Mouse (Mus musculus) heart, embryonic 15.5 days (tissue): ENCODE data around the gene Bmf. TPM values are rescaled to one million over a fixed set of nuclear protein-coding genes. Genes with fewer than 3 reads are reported as not detected.
A peak's percentile ranks its signal among the peaks of the same experiment; 100 is the strongest.

Experiments used
- ATAC-seq: fragments of 200-750 bp; cut with Nextera tagmentation; replicated peaks from 2 replicates; pipeline ENCODE4 v1.8.0; 2017; ENCODE audit warnings: low read depth, moderate TSS enrichment; ENCODE audit not compliant: insufficient number of reproducible peaks, insufficient read depth, low FRiP score
- H3K27ac ChIP-seq: fragments of 300-500 bp; sonication (generic); 2 replicates; pipeline ENCODE4 v1.5.1; 2015; ENCODE audit warnings: mild to moderate bottlenecking, inconsistent platforms
- H3K27me3 ChIP-seq: fragments of 300-500 bp; sonication (generic); 2 replicates; pipeline ENCODE4 v1.6.1; 2015; ENCODE audit warnings: inconsistent platforms
- H3K36me3 ChIP-seq: fragments of 300-500 bp; sonication (generic); 2 replicates; pipeline ENCODE4 v1.6.1; 2015; ENCODE audit warnings: mild to moderate bottlenecking, inconsistent platforms
- H3K4me1 ChIP-seq: fragments of 300-500 bp; sonication (generic); replicated peaks from 2 replicates; pipeline ENCODE4 v1.6.1; 2015; ENCODE audit warnings: inconsistent platforms
- H3K4me2 ChIP-seq: fragments of 300-500 bp; sonication (generic); 2 replicates; pipeline ENCODE4 v1.6.1; 2015; ENCODE audit warnings: inconsistent platforms, mild to moderate bottlenecking, moderate library complexity
- H3K4me3 ChIP-seq: fragments of 300-500 bp; sonication (generic); 2 replicates; pipeline ENCODE4 v1.5.1; 2015; ENCODE audit warnings: mild to moderate bottlenecking, inconsistent platforms
- H3K9ac ChIP-seq: fragments of 300-500 bp; sonication (generic); 2 replicates; pipeline ENCODE4 v1.6.1; 2015; ENCODE audit warnings: mild to moderate bottlenecking, inconsistent platforms
- H3K9me3 ChIP-seq: fragments of 300-500 bp; sonication (generic); replicated peaks from 2 replicates; pipeline ENCODE4 v1.6.1; 2016; ENCODE audit warnings: inconsistent platforms
- WGBS: fragments of 180-500 bp; shearing (Covaris S2); methylation state at CpG from one replicate; pipeline ENCODE4 v1.1.7; 2015; ENCODE audit warnings: mixed read lengths; 5-methylcytosine and 5-hydroxymethylcytosine counted together
- polyA plus RNA-seq: library from polyadenylated mRNA; unstranded; fragments of >200 nt; fragmentation: Nextera tagmentation; extraction: Ambion mirVana; gene quantifications from 2 replicates; pipeline ENCODE4 v1.2.1, GENCODE M21; 2015

Gene Bmf
- polyA plus RNA-seq, 1 experiment from 2014 or later = 1.9 TPM

GRCm38 (mm10) chr2:118543893-118544799 is 5.3 kb downstream of the Bmf start:
- H3K9ac ChIP-seq = peak overlapping the region; percentile 43
- H3K4me3 ChIP-seq = peak overlapping the region; percentile 41
- peak overlapping the region; percentile 98 for H3K27ac ChIP-seq
- H3K36me3 ChIP-seq = no peaks in the 10 kb centered on the region
- no peaks in the 10 kb centered on the region for H3K27me3 ChIP-seq
- ATAC-seq = peak; percentile 61
- H3K9me3 ChIP-seq = no peaks in the 10 kb centered on the region
- WGBS = 11% methylated on average over 23 of the region's 23 CpGs
- peaks cover 97% of the 10 kb centered on the region for H3K4me1 ChIP-seq
- peak overlapping the region; percentile 63 for H3K4me2 ChIP-seq

- Histone ChIP-seq H3K36me3 (no peaks in the 10 kb centered on the region), H3K9ac (no peak overlapping the region), H3K4me1 (peaks cover 95% of the 10 kb centered on the region), H3K4me2 (no peak overlapping the region), H3K4me3 (no peak overlapping the region), H3K9me3 (no peaks in the 10 kb centered on the region), H3K27me3 (no peaks in the 10 kb centered on the region), H3K27ac (peak overlapping the region; percentile 98)
- WGBS = 67% methylated on average over 1 of the region's 1 CpGs
- no peak for ATAC-seq
These were observed 6.4 kb downstream of the Bmf start for GRCm38 (mm10) chr2:118542971-118543573.

- H3K9me3 ChIP-seq = no peaks in the 10 kb centered on the region
- H3K27ac ChIP-seq = peak overlapping the region; percentile 98
- no peak overlapping the region for H3K4me3 ChIP-seq
- no peak overlapping the region for H3K4me2 ChIP-seq
- no peaks in the 10 kb centered on the region for H3K36me3 ChIP-seq
- 73% methylated on average over 3 of the region's 3 CpGs for WGBS
- no peak overlapping the region for H3K9ac ChIP-seq
- H3K4me1 ChIP-seq = peaks cover 91% of the 10 kb centered on the region
- no peaks in the 10 kb centered on the region for H3K27me3 ChIP-seq
- no peak for ATAC-seq
These were observed 7.8 kb downstream of the Bmf start for GRCm38 (mm10) chr2:118541716-118542115.

- Histone ChIP-seq H3K4me2 (peak overlapping the region; percentile 29; the same call in 1 of the 2 replicates), H3K4me3 (no peak overlapping the region), H3K9ac (peak overlapping the region; percentile 53), H3K27ac (peak overlapping the region; percentile 98), H3K27me3 (no peaks in the 10 kb centered on the region), H3K9me3 (no peaks in the 10 kb centered on the region), H3K36me3 (no peaks in the 10 kb centered on the region), H3K4me1 (peaks cover 88% of the 10 kb centered on the region)
- WGBS = under 1% methylated on average over 6 of the region's 6 CpGs
- peak; percentile 71 for ATAC-seq
These were observed 8.8 kb downstream of the Bmf start for GRCm38 (mm10) chr2:118540691-118541117.

- Histone ChIP-seq H3K27ac (peak overlapping the region; percentile 98), H3K4me1 (peaks cover 81% of the 10 kb centered on the region), H3K4me2 (peak overlapping the region; percentile 29), H3K36me3 (no peaks in the 10 kb centered on the region), H3K9ac (peak overlapping the region; percentile 39), H3K9me3 (no peaks in the 10 kb centered on the region), H3K27me3 (no peaks in the 10 kb centered on the region), H3K4me3 (no peak overlapping the region)
- 0 out of 2 replicates have a peak, but pooled peaks have one; percentile 7 for ATAC-seq
- 25% methylated on average over 9 of the region's 9 CpGs for whole genome bisulfite sequencing
These were observed 9.5 kb downstream of the Bmf start for GRCm38 (mm10) chr2:118539881-118540516.

GRCm38 (mm10) chr2:118539040-118539439 is 10.4 kb downstream of the Bmf start:
- Histone ChIP-seq H3K36me3 (no peaks in the 10 kb centered on the region), H3K4me3 (no peak overlapping the region), H3K27me3 (no peaks in the 10 kb centered on the region), H3K27ac (peak overlapping the region; percentile 98), H3K9ac (no peak overlapping the region), H3K9me3 (no peaks in the 10 kb centered on the region), H3K4me1 (peaks cover 73% of the 10 kb centered on the region), H3K4me2 (no peak overlapping the region)
- 58% methylated on average over 8 of the region's 8 CpGs for WGBS
- ATAC-seq = no peak

- H3K9ac ChIP-seq = no peak overlapping the region
- H3K9me3 ChIP-seq = no peaks in the 10 kb centered on the region
- 47% methylated on average over 4 of the region's 4 CpGs for WGBS
- no peaks in the 10 kb centered on the region for H3K27me3 ChIP-seq
- no peak for ATAC-seq
- H3K36me3 ChIP-seq = no peaks in the 10 kb centered on the region
- H3K27ac ChIP-seq = peak overlapping the region; percentile 76
- H3K4me2 ChIP-seq = no peak overlapping the region
- H3K4me3 ChIP-seq = no peak overlapping the region
- peaks cover 73% of the 10 kb centered on the region for H3K4me1 ChIP-seq
These were observed 12.3 kb downstream of the Bmf start for GRCm38 (mm10) chr2:118537226-118537625.

GRCm38 (mm10) chr2:118536553-118536952 is 12.9 kb downstream of the Bmf start:
- H3K4me2 ChIP-seq = peak overlapping the region; percentile 31; the same call in 1 of the 2 replicates
- peaks cover 73% of the 10 kb centered on the region for H3K4me1 ChIP-seq
- H3K4me3 ChIP-seq = no peak overlapping the region
- no peak for ATAC-seq
- H3K27me3 ChIP-seq = no peaks in the 10 kb centered on the region
- no peaks in the 10 kb centered on the region for H3K9me3 ChIP-seq
- peak overlapping the region; percentile 76 for H3K27ac ChIP-seq
- 20% methylated on average over 8 of the region's 8 CpGs for WGBS
- no peaks in the 10 kb centered on the region for H3K36me3 ChIP-seq
- H3K9ac ChIP-seq = peak overlapping the region; percentile 34; the same call in 1 of the 2 replicates

GRCm38 (mm10) chr2:118536111-118536510 is 13.4 kb downstream of the Bmf start:
- no peak overlapping the region for H3K4me3 ChIP-seq
- peak overlapping the region; percentile 34; the same call in 1 of the 2 replicates for H3K9ac ChIP-seq
- 70% methylated on average over 6 of the region's 6 CpGs for WGBS
- peak overlapping the region; percentile 76 for H3K27ac ChIP-seq
- H3K9me3 ChIP-seq = no peaks in the 10 kb centered on the region
- no peak for ATAC-seq
- no peaks in the 10 kb centered on the region for H3K36me3 ChIP-seq
- peaks cover 72% of the 10 kb centered on the region for H3K4me1 ChIP-seq
- H3K4me2 ChIP-seq = peak overlapping the region; percentile 31; the same call in 1 of the 2 replicates
- no peaks in the 10 kb centered on the region for H3K27me3 ChIP-seq

GRCm38 (mm10) chr2:118533969-118534368 is 15.5 kb downstream of the Bmf start:
- no peak overlapping the region for H3K4me3 ChIP-seq
- peak overlapping the region; percentile 91 for H3K27ac ChIP-seq
- peaks cover 65% of the 10 kb centered on the region for H3K4me1 ChIP-seq
- WGBS = 70% methylated on average over 6 of the region's 6 CpGs
- H3K9me3 ChIP-seq = no peaks in the 10 kb centered on the region
- ATAC-seq = no peak
- no peak overlapping the region for H3K9ac ChIP-seq
- H3K27me3 ChIP-seq = no peaks in the 10 kb centered on the region
- H3K4me2 ChIP-seq = no peak overlapping the region
- no peaks in the 10 kb centered on the region for H3K36me3 ChIP-seq
